Mouse (Mus musculus) gastrocnemius, postnatal 14 days (tissue): ENCODE measurements around the gene Vsig10. TPM values are rescaled to one million over a fixed set of nuclear protein-coding genes. Genes with fewer than 3 reads are reported as not detected.
"Not testable (repeated sequence)": the region's sequence is repeated elsewhere in the genome, so short reads cannot be mapped to it uniquely, and the experiment has no call there.

Experiments
- DNase-seq: peaks from one replicate; pipeline ENCODE4 v3.0.0; 2021; ENCODE audit warnings: mixed read lengths
- intact Hi-C: fragments of 180-260 bp; cut with DNase I; formaldehyde crosslinking; loops from one replicate; pipeline ENCODE4 v1.15.1; 2025; ENCODE audit warnings: low total_unique reads
- total RNA-seq, 2 experiments: library from RNA; stranded (reverse); gene quantifications; 2 replicates each; pipeline ENCODE4 v1.2.3; 2021

The Vsig10 gene
- total RNA-seq, 2 experiments from 2014 or later: 6.0 to 8.8 TPM

- DNase-seq: not testable (repeated sequence)
- intact Hi-C loops: loop anchor here (5.0 kb wide), 1 partner anchor 1514 kb away; no protein-coding TSS in a partner anchor
Observed at GRCm38 (mm10) chr5:117293776-117294175, 25.1 kb upstream of the Vsig10 start.

- intact Hi-C loops: no loop called here
- DNase-seq: no peak
Observed at GRCm38 (mm10) chr5:117295011-117295410, 23.9 kb upstream of the Vsig10 start.

GRCm38 (mm10) chr5:117302899-117303298 is 16.0 kb upstream of the Vsig10 start:
- DNase-seq: no peak
- intact Hi-C loops: no loop called here

- intact Hi-C loops: no loop called here
- DNase-seq: no peak
Observed at GRCm38 (mm10) chr5:117303691-117304579, 14.9 kb upstream of the Vsig10 start.

GRCm38 (mm10) chr5:117304947-117305346 is 13.9 kb upstream of the Vsig10 start:
- peak; percentile 78 for DNase-seq
- intact Hi-C loops: loop anchor here (5.0 kb wide), 1 partner anchor 187 kb away; no protein-coding TSS in a partner anchor

- no peak for DNase-seq
- intact Hi-C loops: loop anchor here (5.0 kb wide), 1 partner anchor 187 kb away; no protein-coding TSS in a partner anchor
Observed at GRCm38 (mm10) chr5:117305754-117306153, 13.1 kb upstream of the Vsig10 start.

GRCm38 (mm10) chr5:117306826-117307225 is 12.1 kb upstream of the Vsig10 start:
- DNase-seq: no peak
- intact Hi-C loops: loop anchor here (5.0 kb wide), 1 partner anchor 185 kb away; no protein-coding TSS in a partner anchor

GRCm38 (mm10) chr5:117307699-117308098 is 11.2 kb upstream of the Vsig10 start:
- peak; percentile 78 for DNase-seq
- intact Hi-C loops: loop anchor here (5.0 kb wide), 1 partner anchor 185 kb away; no protein-coding TSS in a partner anchor

GRCm38 (mm10) chr5:117313420-117313819 is 5.5 kb upstream of the Vsig10 start:
- peak; percentile 51 for DNase-seq

GRCm38 (mm10) chr5:117313909-117314308 is 5.0 kb upstream of the Vsig10 start:
- intact Hi-C loops: no loop called here
- DNase-seq: no peak

More at GRCm38 (mm10) chr5:117313420-117313819, 5.5 kb upstream of the Vsig10 start:
- intact Hi-C loops: no loop called here

- intact Hi-C loops: no loop called here
- DNase-seq: no peak
Observed at GRCm38 (mm10) chr5:117314587-117315428, 4.1 kb upstream of the Vsig10 start.

- intact Hi-C loops: no loop called here
- DNase-seq: no peak
Observed at GRCm38 (mm10) chr5:117323751-117324150, 4.9 kb downstream of the Vsig10 start.

- no peak for DNase-seq
- intact Hi-C loops: no loop called here
Observed at GRCm38 (mm10) chr5:117326408-117326807, 7.5 kb downstream of the Vsig10 start.

- DNase-seq: no peak
- intact Hi-C loops: no loop called here
Observed at GRCm38 (mm10) chr5:117330457-117330856, 11.6 kb downstream of the Vsig10 start.

- DNase-seq: no peak
- intact Hi-C loops: no loop called here
Observed at GRCm38 (mm10) chr5:117337999-117338398, 19.1 kb downstream of the Vsig10 start.

GRCm38 (mm10) chr5:117338503-117338902 is 19.6 kb downstream of the Vsig10 start:
- no peak for DNase-seq
- intact Hi-C loops: no loop called here

- DNase-seq: no peak
- intact Hi-C loops: no loop called here
Observed at GRCm38 (mm10) chr5:117340081-117340480, 21.2 kb downstream of the Vsig10 start.

- intact Hi-C loops: no loop called here
Observed at GRCm38 (mm10) chr5:117341896-117342295, 23.0 kb downstream of the Vsig10 start.

GRCm38 (mm10) chr5:117344496-117344895 is 25.6 kb downstream of the Vsig10 start:
- DNase-seq, intact Hi-C loops: not testable (repeated sequence)

More at GRCm38 (mm10) chr5:117341896-117342295, 23.0 kb downstream of the Vsig10 start:
- no peak for DNase-seq

- no peak for DNase-seq
- intact Hi-C loops: no loop called here
Observed at GRCm38 (mm10) chr5:117345432-117345976, 26.6 kb downstream of the Vsig10 start.
